ENCODE assay signal across 23 mouse cellular contexts in the genomic region with DNA sequence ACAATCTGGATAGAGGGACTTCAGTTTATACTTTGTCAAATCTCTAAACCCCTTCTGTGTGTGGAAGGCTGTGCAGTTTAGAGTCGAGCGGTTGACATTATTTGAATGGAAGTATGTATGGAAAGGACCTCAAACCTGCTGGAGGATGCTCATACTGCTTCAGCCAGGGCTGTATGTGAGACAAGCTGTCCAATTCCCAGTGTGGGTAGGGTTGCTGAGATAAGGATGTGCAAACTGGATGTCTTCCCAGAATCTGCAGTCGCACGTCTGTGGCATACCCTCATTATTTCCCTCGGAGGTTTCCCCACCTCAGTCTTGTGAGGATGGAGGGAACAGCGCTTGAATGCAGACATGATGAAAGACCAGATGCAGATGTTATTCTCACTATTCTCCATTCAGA. TPM values are rescaled to one million over a fixed set of nuclear protein-coding genes. Genes with fewer than 3 reads are reported as not detected.
DNase-seq lines count a peak whose midpoint lies in the region; ATAC-seq and TF ChIP-seq lines count a peak whose summit lies in the region.
"Had no signal": no experiment of that assay in that cellular context is flagged by ENCODE, and none has a peak within 500 bp of the region (broad histone marks: within the 10 kb centered on the region; RNA-seq: fewer than 3 reads in every experiment).

No protein-coding gene starts in this region.

- no peaks in the 10 kb centered on the region for H3K27me3 ChIP-seq in forebrain, postnatal 0 days (ENCODE audit: insufficient read depth, low read length)
- H3K27me3 ChIP-seq in forebrain, embryonic 15.5 days = no peaks in the 10 kb centered on the region
- no peaks in the 10 kb centered on the region for H3K27me3 ChIP-seq in hindbrain, postnatal 0 days (ENCODE audit: insufficient read depth, low read length)
- H3K27me3 ChIP-seq in hindbrain, embryonic 10.5 days (ENCODE audit: insufficient read depth, poor library complexity, severe bottlenecking) = no peaks in the 10 kb centered on the region
- no peaks in the 10 kb centered on the region for H3K27me3 ChIP-seq in midbrain, embryonic 14.5 days (ENCODE audit: control insufficient read depth, insufficient read depth, low read length)
- H3K27me3 ChIP-seq in midbrain, embryonic 16.5 days (ENCODE audit: control insufficient read depth, insufficient read depth, low read depth, low read length) = no peaks in the 10 kb centered on the region
- H3K27me3 ChIP-seq: embryonic facial prominence, embryonic 13.5 days; heart, embryonic 12.5 days; intestine, embryonic 15.5 days had no signal

- peak; percentile 48; the same call in 1 of the 2 replicates for ATAC-seq in forebrain, postnatal 0 days
- ATAC-seq in forebrain, embryonic 15.5 days (replicated peaks) = no peak
- ATAC-seq in hindbrain, postnatal 0 days = no peak
- ATAC-seq in midbrain, embryonic 14.5 days (ENCODE audit: low FRiP score, low TSS enrichment) = no peak
- no peak for ATAC-seq in midbrain, embryonic 16.5 days
- ATAC-seq: intestine, embryonic 15.5 days had no signal

- H3K9ac ChIP-seq in forebrain, postnatal 0 days = no peak overlapping the region
- no peak overlapping the region for H3K9ac ChIP-seq in forebrain, embryonic 15.5 days (replicated peaks)
- H3K9ac ChIP-seq in hindbrain, postnatal 0 days (replicated peaks; ENCODE audit: low read length) = no peak overlapping the region
- H3K9ac ChIP-seq in midbrain, embryonic 14.5 days (replicated peaks; ENCODE audit: low read length) = no peak overlapping the region
- no peak overlapping the region for H3K9ac ChIP-seq in midbrain, embryonic 16.5 days (ENCODE audit: low read depth, low read length)
- H3K9ac ChIP-seq: embryonic facial prominence, embryonic 13.5 days; heart, embryonic 12.5 days; intestine, embryonic 15.5 days had no signal

- no peaks in the 10 kb centered on the region for H3K36me3 ChIP-seq in forebrain, postnatal 0 days (ENCODE audit: insufficient read depth)
- H3K36me3 ChIP-seq in forebrain, embryonic 15.5 days = no peaks in the 10 kb centered on the region
- no peaks in the 10 kb centered on the region for H3K36me3 ChIP-seq in hindbrain, postnatal 0 days (ENCODE audit: insufficient read depth, low read length)
- no peaks in the 10 kb centered on the region for H3K36me3 ChIP-seq in hindbrain, embryonic 10.5 days
- H3K36me3 ChIP-seq in midbrain, embryonic 14.5 days (ENCODE audit: control insufficient read depth, insufficient read depth, low read length) = no peaks in the 10 kb centered on the region
- H3K36me3 ChIP-seq in midbrain, embryonic 16.5 days (ENCODE audit: control insufficient read depth, insufficient read depth, low read length) = no peaks in the 10 kb centered on the region
- H3K36me3 ChIP-seq: embryonic facial prominence, embryonic 13.5 days; heart, embryonic 12.5 days; intestine, embryonic 15.5 days had no signal

- H3K9me3 ChIP-seq in forebrain, postnatal 0 days (ENCODE audit: low read length) = no peaks in the 10 kb centered on the region
- no peaks in the 10 kb centered on the region for H3K9me3 ChIP-seq in forebrain, embryonic 15.5 days
- no peaks in the 10 kb centered on the region for H3K9me3 ChIP-seq in hindbrain, postnatal 0 days (ENCODE audit: low read length)
- H3K9me3 ChIP-seq in hindbrain, embryonic 10.5 days = 0 out of 2 replicates have a peak, but pooled peaks cover 2% of the 10 kb centered on the region
- H3K9me3 ChIP-seq in midbrain, embryonic 14.5 days (ENCODE audit: control insufficient read depth, low read length) = no peaks in the 10 kb centered on the region; the same call in 1 of the 2 replicates
- no peaks in the 10 kb centered on the region for H3K9me3 ChIP-seq in midbrain, embryonic 16.5 days (replicated peaks; ENCODE audit: control insufficient read depth, low read length, poor library complexity, severe bottlenecking)
- H3K9me3 ChIP-seq: embryonic facial prominence, embryonic 13.5 days; intestine, embryonic 15.5 days had no signal

- no peak overlapping the region for H3K27ac ChIP-seq in forebrain, postnatal 0 days (ENCODE audit: low read depth, low read length)
- H3K27ac ChIP-seq in forebrain, embryonic 15.5 days (replicated peaks) = no peak overlapping the region
- no peak overlapping the region for H3K27ac ChIP-seq in hindbrain, postnatal 0 days
- no peak overlapping the region for H3K27ac ChIP-seq in hindbrain, embryonic 10.5 days
- no peak overlapping the region for H3K27ac ChIP-seq in midbrain, embryonic 14.5 days (replicated peaks; ENCODE audit: low read depth, low read length)
- H3K27ac ChIP-seq in midbrain, embryonic 16.5 days (ENCODE audit: low read length) = no peak overlapping the region
- H3K27ac ChIP-seq: embryonic facial prominence, embryonic 13.5 days; intestine, embryonic 15.5 days had no signal

- no peak overlapping the region for H3K4me2 ChIP-seq in forebrain, postnatal 0 days (ENCODE audit: low read depth)
- H3K4me2 ChIP-seq in forebrain, embryonic 15.5 days (replicated peaks) = no peak overlapping the region
- H3K4me2 ChIP-seq in hindbrain, postnatal 0 days (ENCODE audit: low read depth, low read length) = no peak overlapping the region
- H3K4me2 ChIP-seq in midbrain, embryonic 14.5 days (ENCODE audit: low read length) = no peak overlapping the region
- no peak overlapping the region for H3K4me2 ChIP-seq in midbrain, embryonic 16.5 days (ENCODE audit: low read length)
- H3K4me2 ChIP-seq: embryonic facial prominence, embryonic 13.5 days; heart, embryonic 12.5 days; intestine, embryonic 15.5 days had no signal

- no peak overlapping the region for H3K4me3 ChIP-seq in forebrain, postnatal 0 days (ENCODE audit: low read depth, low read length)
- H3K4me3 ChIP-seq in forebrain, embryonic 15.5 days = no peak overlapping the region
- H3K4me3 ChIP-seq in hindbrain, postnatal 0 days (ENCODE audit: low read length) = no peak overlapping the region
- no peak overlapping the region for H3K4me3 ChIP-seq in hindbrain, embryonic 10.5 days
- H3K4me3 ChIP-seq in midbrain, embryonic 14.5 days (replicated peaks; ENCODE audit: low read depth, low read length) = no peak overlapping the region
- H3K4me3 ChIP-seq in midbrain, embryonic 16.5 days (ENCODE audit: low read depth, low read length) = no peak overlapping the region
- H3K4me3 ChIP-seq: embryonic facial prominence, embryonic 13.5 days; heart, embryonic 12.5 days; intestine, embryonic 15.5 days had no signal

- DNase-seq in forebrain, postnatal 0 days = no peak
- DNase-seq in hindbrain, postnatal 0 days (ENCODE audit: low spot score) = peak; percentile 64
- no peak for DNase-seq in hindbrain, embryonic 10.5 days (ENCODE audit: low spot score)
- peak; percentile 17 for DNase-seq in midbrain, embryonic 14.5 days
- DNase-seq in kidney, postnatal 4 days = no peak
- DNase-seq: adrenal gland, adult 2 months; adrenal gland, postnatal 25 days; cerebellum, adult 11 months; cerebellum, adult 8-10 months; cerebellum, postnatal 36 days; gastrocnemius, postnatal 10 days; kidney, adult 18-20 months had no signal

- TF ChIP-seq CTCF in forebrain, postnatal 0 days (IDR thresholded peaks at IDR 0.05; ENCODE audit: low read depth) = no peak
- no peak for TF ChIP-seq CTCF in hindbrain, postnatal 0 days (IDR thresholded peaks at IDR 0.05; ENCODE audit: low read depth)

- H3K4me1 ChIP-seq in forebrain, postnatal 0 days (ENCODE audit: insufficient read depth) = no peaks in the 10 kb centered on the region
- H3K4me1 ChIP-seq in forebrain, embryonic 15.5 days = no peaks in the 10 kb centered on the region
- H3K4me1 ChIP-seq in hindbrain, postnatal 0 days (ENCODE audit: insufficient read depth, low read length) = no peaks in the 10 kb centered on the region
- H3K4me1 ChIP-seq in hindbrain, embryonic 10.5 days (replicated peaks) = peaks cover 6% of the 10 kb centered on the region; the same call in 1 of the 2 replicates
- H3K4me1 ChIP-seq in midbrain, embryonic 14.5 days (ENCODE audit: control insufficient read depth, insufficient read depth, low read length) = no peaks in the 10 kb centered on the region
- H3K4me1 ChIP-seq in midbrain, embryonic 16.5 days (ENCODE audit: control insufficient read depth, insufficient read depth, low read length) = no peaks in the 10 kb centered on the region
- H3K4me1 ChIP-seq: embryonic facial prominence, embryonic 13.5 days; heart, embryonic 12.5 days; intestine, embryonic 15.5 days had no signal

- WGBS in forebrain, postnatal 0 days = 67% methylated on average over 6 of the region's 6 CpGs
- 69% methylated on average over 6 of the region's 6 CpGs for WGBS in forebrain, embryonic 15.5 days
- 54% methylated on average over 6 of the region's 6 CpGs for WGBS in hindbrain, postnatal 0 days
- WGBS in hindbrain, embryonic 10.5 days = 91% methylated on average over 6 of the region's 6 CpGs
- WGBS in midbrain, embryonic 14.5 days = 75% methylated on average over 6 of the region's 6 CpGs
- 70% methylated on average over 6 of the region's 6 CpGs for WGBS in midbrain, embryonic 16.5 days

RNA-seq across cellular contexts. Expression of gene L3mbtl4, which starts 34.8 kb away (rescaled TPM):
- 6.2 and 6.5 TPM in 2 replicates for total RNA-seq in forebrain, postnatal 0 days (2014; rRNA removed)
- polyA plus RNA-seq in forebrain, postnatal 0 days (2015; fragmentation: Nextera tagmentation; extraction: Ambion mirVana) = 3.4 and 4.3 TPM in 2 replicates
- 2.0 and 2.2 TPM in 2 replicates for polyA plus RNA-seq in forebrain, embryonic 15.5 days (2015; fragmentation: Nextera tagmentation; extraction: Ambion mirVana)
- total RNA-seq in hindbrain, postnatal 0 days (2014; rRNA removed) = 6.9 and 10.1 TPM in 2 replicates
- polyA plus RNA-seq in hindbrain, postnatal 0 days (2015; fragmentation: Nextera tagmentation; extraction: Ambion mirVana) = 5.1 and 5.4 TPM in 2 replicates
- polyA plus RNA-seq in hindbrain, embryonic 10.5 days (2016; fragmentation: Nextera tagmentation; extraction: Ambion mirVana) = not detected in 2 replicates
- polyA plus RNA-seq in midbrain, embryonic 14.5 days (2014; fragmentation: Nextera tagmentation; extraction: Ambion mirVana) = 4.0 and 4.2 TPM in 2 replicates
- polyA plus RNA-seq in midbrain, embryonic 16.5 days (2015; fragmentation: Nextera tagmentation; extraction: Ambion mirVana) = 4.6 and 6.5 TPM in 2 replicates
- total RNA-seq: ES-E14; gastrocnemius, postnatal 4 days; heart, adult 8-10 months; heart, postnatal 25 days had no signal
- polyA plus RNA-seq: heart, embryonic 16.5 days; hindbrain, embryonic 11.5 days had no signal

Comparison
In these comparisons a context has a peak if more than half of its experiments do, and no peak if none do; other contexts are left out.
1. DNase-seq: peak in hindbrain, postnatal 0 days (single experiment) and midbrain, embryonic 14.5 days (single experiment); none in forebrain, postnatal 0 days (single experiment), hindbrain, embryonic 10.5 days (single experiment) and kidney, postnatal 4 days (0 of 2).